Mouse (Mus musculus) adrenal gland, postnatal 36 days (tissue): ENCODE results near the gene Tuba1a. TPM values are rescaled to one million over a fixed set of nuclear protein-coding genes. Genes with fewer than 3 reads are reported as not detected.
A peak's percentile ranks its signal among the peaks of the same experiment; 100 is the strongest.
"Not testable (repeated sequence)": the region's sequence is repeated elsewhere in the genome, so short reads cannot be mapped to it uniquely, and the experiment has no call there.

ENCODE experiments used
- DNase-seq, 2 experiments: peaks; one replicate each; pipeline ENCODE4 v3.0.0; 2021; ENCODE audit warnings: mixed read lengths in 1 of 2
- total RNA-seq, 2 experiments: library from RNA; stranded (reverse); gene quantifications; 2 replicates each; pipeline ENCODE4 v1.2.3; 2021

Gene Tuba1a
- total RNA-seq, 2 experiments from 2014 or later: 87.9 to 123 TPM

GRCm38 (mm10) chr15:98927566-98927965 lies 25.9 kb downstream of the Tuba1a start:
- DNase-seq: no peak

- DNase-seq: peak; percentile 26 to 34
Measured at GRCm38 (mm10) chr15:98924682-98925081, 28.8 kb downstream of the Tuba1a start.

- no peak for DNase-seq
Measured at GRCm38 (mm10) chr15:98923031-98923537, 30.4 kb downstream of the Tuba1a start.

- DNase-seq: peak; percentile 21 to 34
Measured at GRCm38 (mm10) chr15:98922581-98922980, 30.9 kb downstream of the Tuba1a start.

GRCm38 (mm10) chr15:98921510-98921909 lies 32.0 kb downstream of the Tuba1a start:
- DNase-seq: no peak

GRCm38 (mm10) chr15:98918499-98918895 lies 35.0 kb downstream of the Tuba1a start:
- not testable (repeated sequence) for DNase-seq

GRCm38 (mm10) chr15:98917538-98918498 lies 35.7 kb downstream of the Tuba1a start, which contains the start of gene Lmbr1l:
TSS of gene Lmbr1l (minus strand) at chr15:98918231.
- DNase-seq: peak; percentile 99

- DNase-seq: peak; percentile 32 to 41
Measured at GRCm38 (mm10) chr15:98917091-98917490, 36.4 kb downstream of the Tuba1a start.

- no peak for DNase-seq
Measured at GRCm38 (mm10) chr15:98916016-98916415, 37.5 kb downstream of the Tuba1a start.

GRCm38 (mm10) chr15:98914903-98915302 lies 38.6 kb downstream of the Tuba1a start:
- DNase-seq: no peak

GRCm38 (mm10) chr15:98904692-98905091 lies 48.8 kb downstream of the Tuba1a start:
- DNase-seq: peak; percentile 25 to 34

- DNase-seq: peak in 1 of 2 experiments; percentile 23
Measured at GRCm38 (mm10) chr15:98902600-98902999, 50.9 kb downstream of the Tuba1a start.

GRCm38 (mm10) chr15:98901530-98901929 lies 52.0 kb downstream of the Tuba1a start:
- no peak for DNase-seq

Other genes starting within 250 kb of the Tuba1a start
- under 1 TPM; 0.23 to 0.26 TPM for gene Ccdc65, start 245.5 kb downstream of the Tuba1a start, total RNA-seq
- gene Fkbp11, start 225.5 kb downstream of the Tuba1a start, total RNA-seq: 1 to 10 TPM; 7.5 to 9.1 TPM
- gene Arf3, start 190.5 kb downstream of the Tuba1a start, total RNA-seq: 100 to 1,000 TPM; 132 to 140 TPM
- gene Wnt10b, start 175.6 kb downstream of the Tuba1a start, total RNA-seq: 1 to 10 TPM; 1.1 to 1.3 TPM
- gene Wnt1, start 163.8 kb downstream of the Tuba1a start, total RNA-seq: not detected
- gene Ddn, start 144.2 kb downstream of the Tuba1a start, total RNA-seq: under 1 TPM; 0.10 to 0.30 TPM
- 10 to 100 TPM; 68.3 to 87.0 TPM for gene Prkag1, start 122.2 kb downstream of the Tuba1a start, total RNA-seq
- gene Kmt2d, start 82.5 kb downstream of the Tuba1a start, total RNA-seq: 10 to 100 TPM; 52.1 to 79.5 TPM
- gene Rhebl1, start 59.2 kb downstream of the Tuba1a start, total RNA-seq: 1 to 10 TPM; 2.2 to 2.9 TPM
- gene Dhh, start 55.2 kb downstream of the Tuba1a start, total RNA-seq: 1 to 10 TPM; 2.2 to 3.0 TPM
- 10 to 100 TPM; 14.0 to 15.5 TPM for gene Lmbr1l, start 35.5 kb downstream of the Tuba1a start, total RNA-seq
- gene Tuba1b, start 19.1 kb downstream of the Tuba1a start, total RNA-seq: 100 to 1,000 TPM; 252 to 276 TPM
- gene Gm49450, start 152 bp downstream of the Tuba1a start, total RNA-seq: not detected
- 100 to 1,000 TPM; 272 to 276 TPM for gene Tuba1c, start 76.2 kb upstream of the Tuba1a start, total RNA-seq
- 1 to 10 TPM; 1.3 to 3.4 TPM for gene Prph, start 101.5 kb upstream of the Tuba1a start, total RNA-seq
- 1 to 10 TPM; 1.1 to 1.6 TPM for gene Troap, start 120.9 kb upstream of the Tuba1a start, total RNA-seq
- not detected for gene C1ql4, start 134.1 kb upstream of the Tuba1a start, total RNA-seq
- gene Dnajc22, start 139.5 kb upstream of the Tuba1a start, total RNA-seq: 1 to 10 TPM; 1.6 to 3.4 TPM
- gene Spats2, start 172.2 kb upstream of the Tuba1a start, total RNA-seq: 10 to 100 TPM; 15.3 to 17.7 TPM